Mouse (Mus musculus): ENCODE data around the gene Stxbp6.

Gene Stxbp6

DNA sequence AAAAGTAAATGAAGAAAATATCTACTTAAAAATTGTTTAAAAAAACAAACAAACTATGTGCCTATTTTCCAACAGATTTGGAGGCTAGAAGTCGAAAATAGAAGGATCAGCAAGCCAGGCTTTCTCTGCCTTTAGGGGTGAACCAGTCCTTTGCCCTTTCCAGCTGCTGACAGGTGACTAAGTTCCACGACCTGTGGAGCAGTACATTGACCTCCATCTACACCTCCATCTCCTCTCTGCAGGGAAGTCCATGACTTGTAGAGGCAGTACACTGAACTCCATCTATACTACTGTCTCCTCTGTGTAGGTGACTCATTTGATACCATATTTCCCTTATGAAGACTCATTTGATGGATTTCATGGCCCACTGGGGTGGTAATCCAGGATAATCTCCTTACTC, 78.2 kb downstream of the Stxbp6 start:
- no peak for DNase-seq (ENCODE audit: low read depth, low spot score)

DNA sequence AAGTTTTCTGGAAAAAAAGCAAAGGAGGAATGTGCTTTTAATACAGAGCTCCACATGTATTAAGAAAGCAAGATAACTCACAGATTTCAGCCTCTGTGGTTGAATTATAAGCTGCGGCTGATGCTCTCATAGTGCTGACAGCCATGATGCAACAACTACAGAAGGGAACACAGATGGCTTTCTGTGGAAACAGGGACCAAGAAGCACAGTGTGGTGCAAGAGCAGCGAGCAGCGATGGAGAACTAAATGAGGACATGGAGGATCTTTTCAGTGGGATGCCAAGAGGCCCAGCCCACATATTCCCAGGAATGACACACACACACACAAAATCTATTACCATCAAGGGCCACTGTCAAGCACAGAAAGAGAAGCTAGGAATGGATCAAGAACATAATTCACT, 81.1 kb downstream of the Stxbp6 start:
- DNase-seq (ENCODE audit: low read depth, low spot score) = no peak

DNA sequence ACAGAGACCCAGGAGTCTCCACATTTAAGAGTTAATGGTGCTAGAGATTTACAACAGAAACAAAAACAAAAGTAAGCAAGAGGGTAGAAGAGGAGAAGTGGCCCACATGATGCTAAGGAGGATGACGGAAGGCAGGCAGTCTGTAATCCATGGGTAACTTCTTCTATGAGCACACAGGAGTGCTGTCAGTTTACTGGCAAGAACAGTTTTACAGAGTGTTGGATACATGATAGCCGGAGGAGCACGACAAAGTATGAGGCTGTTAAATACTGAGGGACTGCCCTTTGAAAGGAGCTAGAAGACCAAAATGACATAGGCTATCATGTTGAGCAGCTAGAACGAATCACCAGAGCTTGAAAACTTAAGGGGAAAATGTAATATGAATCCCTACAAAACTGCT, 81.7 kb downstream of the Stxbp6 start:
- DNase-seq (ENCODE audit: low read depth, low spot score) = no peak

DNA sequence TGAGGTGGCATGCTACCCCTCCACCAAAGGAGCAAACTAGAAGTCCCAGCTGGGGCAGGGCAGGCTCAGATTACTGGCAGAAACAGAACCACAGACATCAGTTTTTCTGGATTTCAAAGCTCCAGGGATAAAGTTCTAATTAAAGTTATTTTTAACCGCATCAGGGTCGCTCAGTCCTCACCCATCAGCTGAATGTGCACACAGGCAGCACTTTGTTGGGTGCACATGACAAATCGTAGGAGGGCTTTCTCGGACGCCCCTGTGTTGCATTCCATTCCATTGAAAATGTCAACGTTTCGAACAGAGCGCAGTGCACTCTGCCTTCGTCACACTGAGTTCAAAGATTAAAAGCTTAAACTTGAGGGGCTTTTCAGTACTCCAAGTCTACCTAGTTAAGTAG, 84.1 kb downstream of the Stxbp6 start:
- DNase-seq (ENCODE audit: low read depth, low spot score) = no peak

DNA sequence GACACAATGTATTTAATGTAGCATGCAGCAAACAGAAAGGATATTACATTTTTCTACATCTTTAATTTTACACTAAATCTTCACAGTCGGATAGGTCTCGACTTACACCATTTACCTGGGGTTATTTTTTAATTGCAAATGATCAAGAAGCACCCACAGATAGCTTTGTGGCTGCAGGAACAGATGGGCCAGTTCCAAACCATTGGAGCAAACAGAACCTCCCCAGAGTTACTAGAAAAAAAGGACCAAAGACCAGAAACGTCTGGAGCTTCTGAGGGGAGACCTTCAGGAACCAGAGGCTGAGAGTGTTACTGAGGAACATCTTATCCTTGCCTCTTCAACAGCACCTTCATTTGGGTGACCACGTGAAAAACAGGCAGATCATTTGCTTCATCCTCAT, 85.5 kb downstream of the Stxbp6 start:
- no peak for DNase-seq (ENCODE audit: low read depth, low spot score)

DNA sequence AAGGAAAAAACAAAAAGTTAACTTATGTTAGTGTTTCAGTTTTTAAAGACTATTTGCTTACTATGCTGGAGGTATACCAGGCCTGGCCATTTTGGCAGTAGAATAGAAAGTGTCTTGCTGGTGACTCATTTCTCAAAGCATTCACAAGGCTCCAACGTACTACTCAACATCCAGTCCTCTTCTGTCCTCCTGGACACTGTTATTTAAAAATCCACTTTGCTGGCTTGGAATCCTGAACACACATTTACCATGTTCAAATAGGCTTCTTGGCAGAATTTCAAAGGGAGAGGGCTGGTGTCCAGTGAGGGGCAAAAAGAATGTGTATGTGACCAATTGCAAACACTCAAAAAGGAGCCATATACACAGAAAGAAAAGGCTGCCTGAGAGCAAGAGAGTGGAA, 86.7 kb downstream of the Stxbp6 start:
- no peak for DNase-seq (ENCODE audit: low read depth, low spot score)

DNA sequence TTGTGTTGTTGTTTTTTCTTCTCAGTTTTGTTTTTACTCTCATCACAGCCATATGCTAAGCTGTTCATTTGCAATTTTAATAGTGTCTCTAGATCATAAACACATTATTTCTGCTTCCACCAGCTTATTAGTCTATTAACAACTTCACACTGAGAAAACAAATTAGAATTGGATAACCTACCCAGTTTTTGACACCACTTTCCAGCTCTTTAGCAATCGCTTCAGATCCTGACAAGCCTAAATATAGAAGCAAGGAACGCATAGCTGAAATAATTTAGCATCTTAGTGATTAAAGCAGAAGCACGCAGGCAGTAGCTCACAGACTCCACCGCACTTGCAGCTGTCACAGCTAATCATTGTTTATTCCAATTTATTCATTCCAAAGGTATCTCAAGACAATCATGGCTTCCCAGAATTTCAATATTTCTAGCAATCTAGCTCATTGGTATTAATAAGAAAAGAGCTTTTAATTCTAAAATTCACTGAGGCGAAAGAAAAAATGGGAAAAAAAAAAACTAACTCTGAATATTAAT, 95.1 kb downstream of the Stxbp6 start:
- no peak for DNase-seq (ENCODE audit: low read depth, low spot score)

DNA sequence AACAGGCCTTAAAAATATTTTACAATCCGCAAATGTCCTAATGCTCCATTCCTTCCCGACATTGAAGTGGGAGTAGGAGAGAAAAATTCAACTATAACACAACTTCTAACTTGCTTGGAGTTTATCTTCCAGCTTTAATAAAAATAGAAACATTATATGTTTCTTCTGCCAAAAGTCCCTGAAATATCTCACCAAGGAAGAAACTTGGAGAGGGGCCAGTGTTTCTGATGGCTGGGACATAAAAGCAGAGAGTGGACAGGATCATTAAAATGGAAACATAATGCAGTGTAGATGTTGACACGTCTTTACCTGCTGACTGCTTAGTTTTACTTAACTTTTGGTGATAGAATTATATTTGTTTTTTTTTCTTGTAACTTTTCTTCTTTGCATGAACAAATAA, 99.2 kb downstream of the Stxbp6 start:
- no peak for DNase-seq (ENCODE audit: low read depth, low spot score)

DNA sequence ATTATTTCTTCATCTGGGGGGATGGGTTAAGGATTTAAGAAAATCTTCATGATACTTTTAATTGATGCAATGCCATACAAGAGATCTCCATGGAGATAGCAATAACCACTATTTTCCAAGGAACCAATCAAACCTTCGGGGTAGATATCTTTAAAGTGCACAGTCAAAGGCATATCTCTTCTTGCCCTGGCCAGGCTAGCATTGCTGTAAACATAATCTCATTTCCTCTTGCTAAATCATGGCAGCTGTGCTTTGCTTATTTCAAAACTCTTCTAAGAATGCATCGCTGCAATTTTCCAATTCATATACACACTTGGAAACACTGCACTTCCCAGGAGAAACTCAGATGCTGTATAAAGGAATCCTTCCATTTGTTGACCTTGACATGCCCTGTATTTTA, 103.0 kb downstream of the Stxbp6 start:
- DNase-seq (ENCODE audit: low read depth, low spot score) = no peak

DNA sequence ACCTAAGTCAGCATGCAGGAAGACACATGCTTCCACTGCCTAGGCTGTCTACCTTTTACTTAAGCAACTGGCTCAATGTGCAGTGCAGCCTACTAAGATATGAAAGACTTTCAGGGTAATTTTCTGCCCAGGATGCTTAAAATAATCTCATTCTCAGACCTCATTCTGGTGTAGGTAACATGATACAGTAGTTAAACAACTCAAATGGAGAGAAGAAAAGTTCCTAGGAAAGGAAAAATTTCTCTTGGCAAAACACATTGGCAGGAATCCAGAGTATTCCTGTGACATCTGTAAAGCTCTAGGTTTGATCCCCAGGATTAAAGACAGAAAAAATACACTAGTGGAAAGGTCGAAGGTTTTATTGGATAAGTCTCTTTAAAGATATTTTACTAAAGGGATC, 107.1 kb downstream of the Stxbp6 start:
- DNase-seq (ENCODE audit: low read depth, low spot score) = no peak

DNA sequence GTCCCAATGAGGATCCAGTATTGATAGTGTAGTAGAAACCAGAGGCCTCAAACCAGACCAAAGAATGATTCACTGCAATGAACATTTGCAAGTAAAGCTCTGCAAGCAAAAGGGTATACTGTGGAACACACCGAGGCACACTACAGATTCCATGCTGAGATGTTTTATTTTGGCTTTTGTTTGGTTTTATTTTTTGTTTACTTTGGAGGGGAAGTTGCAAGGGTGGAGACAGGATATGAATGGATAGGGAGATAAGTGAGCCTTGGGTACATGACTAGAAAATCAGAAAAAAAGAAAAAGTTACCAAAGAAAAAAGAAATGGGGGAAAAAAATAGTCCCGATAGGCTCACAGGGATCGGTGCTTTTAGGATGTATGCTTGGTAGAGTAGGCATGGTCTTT, 117.0 kb downstream of the Stxbp6 start:
- no peak for DNase-seq (ENCODE audit: low read depth, low spot score)

DNA sequence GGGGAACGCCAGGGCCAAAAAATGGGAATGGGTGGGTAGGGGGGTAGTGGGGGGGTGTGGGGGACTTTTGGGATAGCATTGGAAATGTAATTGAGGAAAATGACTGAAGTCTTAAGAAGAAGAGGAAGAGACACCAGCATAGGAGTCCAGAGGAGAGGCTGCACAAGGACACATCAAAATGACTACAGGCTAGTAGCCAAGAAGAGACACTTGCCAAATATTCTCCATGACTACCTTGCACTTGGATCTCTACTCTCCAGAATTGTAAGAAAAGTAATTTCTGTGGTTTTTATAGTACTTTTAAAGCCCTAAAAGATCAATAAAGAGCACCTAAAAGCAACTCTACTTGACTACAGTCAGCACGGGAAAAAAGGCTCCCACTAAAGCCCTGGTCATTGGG, 121.4 kb downstream of the Stxbp6 start:
- no peak for DNase-seq (ENCODE audit: low read depth, low spot score)

DNA sequence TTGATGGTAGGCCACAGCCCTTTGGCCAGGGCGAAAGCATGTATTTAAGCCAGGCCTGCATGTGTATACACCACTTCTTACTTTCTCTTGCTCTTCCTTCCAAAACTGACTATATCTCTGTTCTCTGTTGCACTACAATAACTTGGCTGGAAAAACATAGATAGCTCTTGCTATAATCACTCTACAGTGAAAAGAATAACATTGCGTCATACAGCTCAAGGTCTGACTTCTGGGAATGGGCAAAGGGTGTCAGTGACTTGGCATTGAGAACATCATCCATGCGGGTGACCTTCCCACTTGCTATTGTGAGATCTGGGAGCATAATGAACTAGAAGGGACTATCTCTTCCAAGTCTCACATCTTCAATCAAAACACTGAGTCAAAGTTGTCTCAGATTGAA, 122.4 kb downstream of the Stxbp6 start:
- DNase-seq (ENCODE audit: low read depth, low spot score) = no peak

DNA sequence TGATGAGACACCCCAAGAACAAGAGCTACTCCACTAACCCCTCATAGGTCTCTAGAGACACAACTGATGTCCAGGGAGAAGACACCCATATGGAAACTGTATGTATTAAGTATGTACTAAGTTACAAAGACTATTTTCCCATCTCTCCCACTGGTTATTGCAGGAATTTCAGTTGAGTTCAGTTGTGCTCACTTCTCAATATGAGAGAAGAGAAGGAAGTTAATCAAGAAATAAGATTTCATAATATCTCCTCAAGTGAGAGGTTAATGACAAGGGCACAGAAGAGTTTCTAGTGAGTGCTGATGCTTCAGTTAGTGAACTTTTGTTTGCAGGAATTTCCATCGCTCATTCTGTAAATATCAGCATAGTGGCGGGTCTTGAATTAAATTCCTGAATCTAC, 124.0 kb downstream of the Stxbp6 start:
- DNase-seq (ENCODE audit: low read depth, low spot score) = no peak

DNA sequence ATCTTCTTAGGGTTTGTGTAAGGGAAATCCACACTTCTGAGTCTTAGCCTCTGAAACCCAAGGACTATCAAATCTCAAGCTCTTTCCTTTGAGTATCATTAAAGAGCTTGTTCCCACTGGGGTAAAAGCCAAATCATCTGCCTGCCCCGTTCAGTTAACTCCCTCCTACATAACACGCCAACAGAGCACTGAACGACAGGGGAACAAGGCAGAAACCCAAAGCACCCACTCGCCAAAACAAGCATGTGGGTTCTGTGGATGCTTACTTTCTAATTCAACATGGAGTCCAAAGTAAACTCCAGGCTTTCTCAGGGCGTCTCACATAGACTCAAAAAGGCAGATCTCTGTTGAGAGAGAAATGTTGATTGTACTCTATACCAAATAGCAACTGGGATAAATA, 126.7 kb downstream of the Stxbp6 start:
- DNase-seq (ENCODE audit: low read depth, low spot score) = no peak

DNA sequence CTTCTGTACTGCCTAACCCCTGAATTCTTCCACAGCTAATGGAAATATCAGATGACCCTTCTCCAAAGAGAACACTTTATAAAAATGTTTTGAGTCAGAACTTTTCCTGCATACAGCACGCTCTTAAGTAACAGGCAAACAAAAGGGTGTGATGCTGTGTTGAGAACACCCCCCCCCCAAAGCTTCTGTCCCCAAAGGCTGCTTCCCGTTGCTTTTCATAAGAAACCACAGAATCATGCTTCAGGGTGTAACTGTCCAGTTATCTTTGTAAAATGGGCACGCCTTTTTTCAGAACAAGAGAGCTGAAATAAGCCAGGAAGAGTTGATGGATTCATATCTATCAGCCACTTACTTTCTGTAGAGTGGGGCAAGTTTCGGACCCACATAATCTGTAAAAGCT, 134.2 kb downstream of the Stxbp6 start:
- no peak for DNase-seq (ENCODE audit: low read depth, low spot score)

DNA sequence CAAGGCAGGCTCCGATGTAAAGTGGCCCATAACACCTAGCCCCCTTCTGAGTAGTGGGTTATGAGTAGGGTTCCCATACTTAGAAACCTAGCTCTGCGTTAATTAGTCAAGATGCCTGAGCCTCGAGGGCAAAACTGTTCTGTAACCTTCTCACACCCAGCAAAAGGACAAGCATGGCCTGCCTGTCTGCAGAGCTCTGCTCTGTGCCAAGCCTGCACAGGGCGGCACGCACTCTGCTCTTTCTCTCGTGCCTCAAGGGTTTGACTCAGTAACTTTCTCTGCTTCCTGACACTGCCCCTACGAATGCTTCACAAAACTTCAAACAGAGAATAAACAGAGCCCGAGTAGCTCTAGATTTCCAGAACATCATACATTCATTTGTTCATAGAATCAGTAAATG, 135.4 kb downstream of the Stxbp6 start:
- no peak for DNase-seq (ENCODE audit: low read depth, low spot score)

DNA sequence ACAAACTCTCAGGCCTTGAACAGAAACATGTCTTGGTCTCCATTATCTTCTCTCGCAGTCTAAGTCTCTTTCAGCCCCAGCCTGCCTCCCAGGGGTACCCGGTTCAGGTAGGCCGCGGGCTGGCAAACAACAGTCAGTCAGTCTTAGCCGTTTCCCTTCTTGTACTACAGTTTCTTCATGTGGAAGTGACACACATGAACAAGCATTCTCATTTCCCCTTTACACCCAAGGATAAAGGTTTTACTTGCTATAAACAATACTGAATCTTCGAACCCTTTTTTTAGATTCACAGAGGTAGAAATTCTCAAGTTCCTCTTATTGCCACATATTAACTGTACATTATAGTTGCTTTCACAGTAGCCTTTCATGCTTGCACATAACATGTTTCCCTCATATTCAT, 141.6 kb downstream of the Stxbp6 start:
- DNase-seq (ENCODE audit: low read depth, low spot score) = no peak

DNA sequence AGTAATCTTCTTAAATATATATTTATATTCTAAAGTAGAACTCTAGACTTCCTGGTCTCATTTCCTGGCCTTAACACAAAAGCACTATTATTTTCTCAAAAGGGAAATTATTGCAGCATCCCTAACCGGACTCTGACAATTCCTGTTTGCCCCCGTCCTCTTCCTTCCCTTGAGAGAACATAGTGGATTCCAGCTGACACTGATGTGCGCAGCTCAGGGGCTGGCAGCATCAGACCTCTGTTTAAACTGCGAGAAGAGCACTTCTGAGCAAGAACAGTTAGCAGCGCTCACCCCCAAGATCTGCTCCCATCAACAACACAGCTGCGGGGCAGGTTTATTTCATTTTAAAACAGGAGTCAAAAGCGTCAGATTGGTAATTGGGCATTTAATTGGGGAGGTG, 142.8 kb downstream of the Stxbp6 start:
- DNase-seq (ENCODE audit: low read depth, low spot score) = no peak

DNA sequence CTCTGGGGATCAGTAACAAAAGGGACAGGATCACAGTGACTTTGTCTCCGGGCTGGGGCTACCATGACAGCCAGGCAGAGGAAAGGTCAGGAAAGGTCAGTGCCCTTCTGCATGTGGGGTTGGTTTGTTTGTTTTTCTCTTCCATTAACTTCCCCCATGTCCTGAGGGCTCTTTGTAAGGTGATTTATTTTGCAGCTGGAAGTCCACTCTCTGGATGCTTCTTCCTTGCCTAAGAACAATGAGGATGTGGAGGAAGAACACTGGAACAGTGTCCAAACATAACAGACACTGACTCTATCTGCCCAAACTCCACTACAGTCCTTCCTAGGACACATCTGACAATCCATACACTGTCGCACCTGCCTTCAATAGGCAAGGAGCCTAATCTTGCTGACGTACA, 146.1 kb downstream of the Stxbp6 start:
- DNase-seq (ENCODE audit: low read depth, low spot score) = no peak

DNA sequence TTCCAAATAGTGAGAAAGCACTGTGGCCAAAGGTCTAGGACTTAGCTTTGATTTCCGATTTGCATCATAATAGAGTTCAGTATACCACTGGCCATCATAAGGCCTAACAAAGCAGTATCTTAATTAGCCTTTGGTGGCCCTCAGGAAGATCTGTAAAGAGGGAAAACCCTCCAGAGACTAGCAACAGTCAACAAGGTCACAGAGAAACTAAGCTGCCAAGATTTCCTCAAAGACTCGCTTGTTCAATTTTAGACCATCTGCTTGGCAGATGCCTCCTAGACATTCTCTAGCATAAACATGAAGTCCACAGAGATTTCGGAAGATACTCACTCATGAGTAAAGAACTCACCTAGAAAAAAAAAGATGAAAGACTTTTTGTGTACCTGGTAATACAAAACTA, 148.6 kb downstream of the Stxbp6 start:
- DNase-seq (ENCODE audit: low read depth, low spot score) = no peak

DNA sequence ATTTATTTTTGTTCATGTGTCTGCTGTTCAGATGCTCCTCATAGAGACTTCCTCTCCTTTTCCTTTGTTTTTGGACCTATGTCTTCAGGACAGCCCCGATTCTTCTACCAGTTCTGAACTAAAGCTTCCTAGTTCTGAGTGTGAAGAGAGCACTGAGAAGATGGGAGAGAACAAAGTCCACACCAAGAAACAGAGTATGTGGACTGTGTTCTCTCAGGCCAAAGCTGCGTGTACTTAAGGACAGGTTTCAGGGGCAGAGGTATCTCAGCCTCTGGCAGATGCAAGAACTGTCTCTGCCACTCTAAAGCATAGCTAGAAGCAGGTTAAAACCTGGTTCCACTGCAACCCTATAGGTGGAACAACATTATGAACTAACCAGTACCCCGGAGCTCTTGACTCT, 151.2 kb downstream of the Stxbp6 start:
- no peak for DNase-seq (ENCODE audit: low read depth, low spot score)

DNA sequence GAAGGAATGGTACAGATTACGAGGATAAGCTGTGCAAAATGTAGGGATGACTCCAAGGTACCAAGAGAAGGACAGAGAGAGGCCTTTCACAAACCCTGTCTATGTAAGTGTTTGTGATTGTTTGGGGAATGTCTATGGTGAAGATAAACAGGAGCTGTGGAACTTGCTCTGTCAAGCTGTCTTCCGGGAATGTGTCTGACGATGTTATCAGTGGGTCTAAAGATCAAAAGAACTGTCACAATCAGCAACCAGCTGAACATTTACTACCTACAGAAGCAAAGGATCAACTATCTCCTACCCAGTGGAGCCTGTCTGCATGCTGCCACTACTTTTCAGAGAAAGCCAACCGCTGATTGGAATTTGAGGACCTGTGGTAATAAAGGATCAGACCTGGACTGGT, 152.3 kb downstream of the Stxbp6 start:
- no peak for DNase-seq (ENCODE audit: low read depth, low spot score)

DNA sequence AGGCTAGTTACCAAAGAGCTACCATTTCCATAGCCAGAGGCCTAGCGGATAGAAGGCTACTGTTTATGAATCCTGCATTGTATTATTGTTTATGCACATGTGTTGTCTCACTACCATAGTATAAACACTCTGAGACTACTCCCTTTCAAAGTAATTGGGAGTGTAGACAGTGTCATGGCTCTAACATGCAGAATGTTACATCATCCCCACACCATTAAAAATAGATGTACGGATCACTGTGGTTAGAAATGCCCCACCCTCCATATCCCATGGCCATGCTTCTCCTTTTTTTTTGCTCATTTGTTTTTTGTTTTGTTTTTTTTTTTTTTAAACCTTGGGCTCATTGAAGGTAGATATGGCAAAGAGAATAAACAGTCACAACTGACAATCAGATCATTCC, 154.9 kb downstream of the Stxbp6 start:
- no peak for DNase-seq (ENCODE audit: low read depth, low spot score)

DNA sequence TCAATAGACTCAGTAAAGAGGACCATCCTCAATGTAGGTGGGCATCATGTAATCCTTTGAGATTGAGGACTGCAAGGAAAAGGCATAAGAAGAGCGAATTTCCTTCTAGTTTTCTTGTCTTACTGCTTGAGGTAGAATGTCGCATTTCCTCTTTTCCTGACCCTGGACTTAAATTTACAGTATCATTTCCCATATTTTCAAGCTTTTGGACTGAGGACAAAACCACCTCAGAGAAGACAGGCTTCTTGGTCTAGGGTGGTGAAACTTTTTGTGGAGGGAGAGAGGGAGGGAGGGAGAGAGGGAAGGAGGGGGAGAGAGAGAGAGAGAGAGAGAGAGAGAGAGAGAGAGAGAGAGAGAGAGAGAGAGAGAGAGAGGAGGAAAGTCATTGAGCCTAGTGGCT, 155.6 kb downstream of the Stxbp6 start:
- no peak for DNase-seq (ENCODE audit: low read depth, low spot score)

All from ES-CJ7 (cell line).